Mouse (Mus musculus): ENCODE data around the gene Vmn2r56. TPM values are rescaled to one million over a fixed set of nuclear protein-coding genes. Genes with fewer than 3 reads are reported as not detected.
"Not testable (repeated sequence)": the region's sequence is repeated elsewhere in the genome, so short reads cannot be mapped to it uniquely, and the experiment has no call there.

The Vmn2r56 gene
- total RNA-seq (2021), result under 1 TPM; 0.04 to 0.11 TPM

DNA sequence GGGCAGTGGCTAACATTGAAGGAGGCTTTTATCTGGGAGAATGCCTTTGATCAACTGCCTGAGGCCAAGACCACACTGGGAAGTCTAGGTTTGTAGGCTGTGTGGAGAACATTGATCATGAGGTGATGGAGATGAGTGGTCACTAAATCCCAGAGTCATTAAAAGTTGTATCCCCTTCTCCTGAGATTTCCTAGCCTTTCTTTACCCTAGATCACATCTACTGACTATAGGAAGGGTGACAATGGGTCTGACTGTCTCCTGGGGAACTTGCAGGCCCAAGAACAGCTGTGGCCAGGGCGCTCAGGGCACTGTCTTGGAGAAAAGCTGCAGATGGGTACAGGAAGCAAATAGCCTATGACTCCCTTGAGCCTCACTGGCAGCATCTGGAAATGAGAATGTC, at the start of gene Vmn2r56:
Gene Vmn2r56 (minus strand): TSS at position 101 of the 400 bp plus-strand sequence.
- intact Hi-C loops (cut with DNase I), result no loop called here
- DNase-seq (ENCODE audit: extremely low spot score in 1 of 2, low spot score in 2 of 2), result no peak

DNA sequence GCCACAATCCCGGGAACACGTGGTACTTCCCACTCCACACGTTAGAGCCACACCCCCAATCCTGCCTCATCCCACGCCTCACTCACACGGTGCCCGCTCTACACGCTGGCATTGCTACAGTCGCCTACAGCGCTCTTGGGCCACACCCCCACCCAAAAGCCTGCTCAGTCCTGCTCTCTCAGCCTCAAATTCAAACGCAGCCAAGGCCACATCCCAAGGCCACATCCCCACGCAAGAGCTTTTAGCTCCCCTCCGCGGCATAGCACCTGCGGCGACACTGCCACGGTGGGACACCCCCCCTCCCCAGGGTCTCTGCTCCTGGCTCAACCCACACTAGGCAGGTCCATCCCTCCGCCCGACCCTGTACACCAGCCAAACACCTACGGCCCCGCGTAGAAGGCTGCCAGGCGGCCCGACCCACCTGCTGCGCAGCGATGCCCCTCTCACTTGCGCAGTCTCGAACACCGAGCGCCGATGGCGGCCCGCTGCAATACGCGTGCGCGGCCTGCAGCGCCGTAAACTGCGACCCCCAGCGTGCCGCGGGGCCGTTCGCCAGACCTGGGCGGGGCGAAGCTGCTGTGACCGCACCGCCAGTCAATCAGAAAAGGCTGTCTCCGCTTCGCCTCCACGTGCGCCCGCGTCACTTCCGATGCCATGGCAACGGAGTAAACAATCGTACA, 45.5 kb upstream of the Vmn2r56 start:
- intact Hi-C loops (cut with DNase I), result no loop called here
- DNase-seq (ENCODE audit: extremely low spot score in 1 of 2, low spot score in 2 of 2), result peak; percentile 89 to 96

DNA sequence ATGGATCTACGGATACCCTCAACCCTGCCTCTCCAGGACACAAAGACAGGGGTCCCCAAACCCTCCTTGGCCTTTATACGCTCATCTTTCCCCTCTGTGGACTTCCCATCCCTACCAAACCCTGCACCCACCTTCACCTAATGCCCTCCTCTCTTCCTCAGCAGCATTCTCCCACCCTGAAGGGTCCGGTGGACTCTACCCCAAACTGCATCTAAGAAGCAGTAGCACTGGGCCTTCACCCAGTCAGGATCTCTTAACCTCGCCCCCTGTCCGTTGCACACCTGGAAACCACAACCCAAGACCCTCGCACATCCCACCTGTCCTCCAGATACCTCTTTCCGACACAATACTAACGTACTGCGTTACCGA, 45.0 kb upstream of the Vmn2r56 start:
- peak in 1 of 2 experiments; percentile 29 for DNase-seq (ENCODE audit: extremely low spot score in 1 of 2, low spot score in 2 of 2)
- intact Hi-C loops (cut with DNase I), result no loop called here

GRCm38 (mm10) chr7:12779141-12779540, 44.3 kb upstream of the Vmn2r56 start:
- intact Hi-C loops (cut with DNase I), result no loop called here
- DNase-seq (ENCODE audit: extremely low spot score in 1 of 2, low spot score in 2 of 2), result peak in 1 of 2 experiments; percentile 17

- intact Hi-C loops (cut with DNase I), result no loop called here
- peak in 1 of 2 experiments; percentile 42 for DNase-seq (ENCODE audit: extremely low spot score in 1 of 2, low spot score in 2 of 2)
Measured at GRCm38 (mm10) chr7:12774606-12775005, 39.8 kb upstream of the Vmn2r56 start.

DNA sequence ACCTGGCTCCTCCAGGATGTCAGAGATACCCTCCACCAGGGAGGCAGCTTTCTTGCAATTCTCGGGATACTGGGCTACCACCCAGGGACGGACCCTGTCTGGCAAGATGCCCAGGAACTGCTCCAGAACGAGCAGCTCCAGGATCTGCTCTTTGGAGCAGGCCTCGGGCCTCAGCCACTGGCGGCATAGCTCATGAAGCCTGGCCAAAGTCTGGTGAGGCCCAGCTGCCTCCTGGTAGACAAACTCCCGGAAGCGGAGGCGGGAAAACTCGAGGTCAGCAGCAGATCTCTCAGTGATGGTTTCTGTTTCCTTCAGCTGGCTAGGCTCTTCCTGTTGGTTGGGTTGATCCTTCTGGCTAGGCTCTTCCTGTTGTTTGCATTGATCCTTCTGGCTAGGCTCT, 39.3 kb upstream of the Vmn2r56 start:
- DNase-seq (ENCODE audit: extremely low spot score in 1 of 2, low spot score in 2 of 2), result peak in 1 of 2 experiments; percentile 41
- intact Hi-C loops (cut with DNase I), result no loop called here

DNA sequence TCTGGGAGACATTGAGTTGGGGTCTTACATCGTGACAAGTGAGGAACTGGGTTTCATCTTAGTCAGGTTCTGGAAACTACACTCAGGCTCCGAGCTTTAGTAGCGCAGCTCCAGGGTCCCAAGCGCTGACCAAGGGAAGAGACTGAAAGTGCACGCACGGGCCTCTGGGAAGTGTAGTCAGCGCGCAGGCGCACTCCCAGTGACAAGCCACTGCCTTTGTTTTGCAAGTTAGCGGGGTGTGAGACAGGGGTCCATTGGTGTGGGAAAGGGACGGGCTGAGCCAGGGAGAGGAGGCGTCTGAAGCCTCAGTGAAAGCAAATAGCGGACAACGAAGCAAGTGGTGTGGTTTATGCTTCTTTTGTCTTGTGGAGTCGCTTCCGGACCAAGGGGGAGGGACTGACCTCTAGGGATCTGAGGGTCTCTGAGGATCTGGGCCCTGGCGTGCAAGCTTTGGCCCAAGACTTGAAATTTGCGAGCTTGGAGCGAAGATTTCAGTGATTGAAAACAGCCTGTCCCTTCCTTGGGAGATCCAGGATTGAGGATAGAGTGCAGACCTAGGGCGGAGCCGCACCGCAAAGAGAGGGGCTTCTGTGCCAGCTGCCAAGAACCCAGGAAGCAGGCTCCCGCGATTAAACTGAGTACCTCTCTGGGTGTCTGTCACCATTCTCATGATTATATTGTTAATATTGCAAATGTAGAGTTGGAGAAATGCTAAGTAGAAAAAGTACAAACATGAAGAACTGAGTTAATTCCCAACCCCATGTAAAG, 14.8 kb upstream of the Vmn2r56 start:
- intact Hi-C loops (cut with DNase I), result no loop called here
- DNase-seq (ENCODE audit: extremely low spot score in 1 of 2, low spot score in 2 of 2), result no peak

- intact Hi-C loops (cut with DNase I); DNase-seq (ENCODE audit: extremely low spot score in 1 of 2, low spot score in 2 of 2): not testable (repeated sequence)
Measured at GRCm38 (mm10) chr7:12684903-12685302, 49.9 kb downstream of the Vmn2r56 start, which contains the start of gene Vmn2r55. TSS of gene Vmn2r55 (minus strand) at chr7:12685003.

GRCm38 (mm10) chr7:12640219-12640618, 94.6 kb downstream of the Vmn2r56 start, which contains the start of gene Vmn2r54:
TSS of gene Vmn2r54 (minus strand) at chr7:12640319.
- intact Hi-C loops (cut with DNase I); DNase-seq (ENCODE audit: extremely low spot score in 1 of 2, low spot score in 2 of 2): not testable (repeated sequence)

Other genes with a start within 250 kb of the Vmn2r56 start
- not detected for gene 2900092C05Rik, start 222.5 kb downstream of the Vmn2r56 start, total RNA-seq (2021)
- gene Vmn2r53, start 126.2 kb downstream of the Vmn2r56 start, total RNA-seq (2021), result under 1 TPM; 0.06 to 0.08 TPM
- not detected for gene Vmn2r54, start 94.7 kb downstream of the Vmn2r56 start, total RNA-seq (2021)
- gene Vmn2r55, start 50.0 kb downstream of the Vmn2r56 start, total RNA-seq (2021), result under 1 TPM in 1 of 2 experiments, not detected in 1; 0.16 TPM
- gene Zscan18, start 68.6 kb upstream of the Vmn2r56 start, total RNA-seq (2021), result 10 to 100 TPM; 22.1 to 23.4 TPM
- 10 to 100 TPM; 20.2 to 20.9 TPM for gene Zfp329, start 83.9 kb upstream of the Vmn2r56 start, total RNA-seq (2021)
- 10 to 100 TPM; 14.5 to 16.7 TPM for gene Zfp110, start 99.8 kb upstream of the Vmn2r56 start, total RNA-seq (2021)
- gene Zfp128, start 146.2 kb upstream of the Vmn2r56 start, total RNA-seq (2021), result 1 to 10 TPM; 7.5 to 7.7 TPM
- gene Zscan22, start 162.8 kb upstream of the Vmn2r56 start, total RNA-seq (2021), result 10 to 100 TPM; 11.2 to 12.3 TPM
- 100 to 1,000 TPM; 507 to 513 TPM for gene Rps5, start 187.3 kb upstream of the Vmn2r56 start, total RNA-seq (2021)
- 1 to 10 TPM; 1.3 to 1.6 TPM for gene Rnf225, start 192.4 kb upstream of the Vmn2r56 start, total RNA-seq (2021)
- 10 to 100 TPM; 15.3 to 16.7 TPM for gene Zfp324, start 230.8 kb upstream of the Vmn2r56 start, total RNA-seq (2021)
- gene Zfp446, start 242.8 kb upstream of the Vmn2r56 start, total RNA-seq (2021), result 1 to 10 TPM; 6.5 to 8.0 TPM

Measured in left cerebral cortex, postnatal 10 days (tissue).